Mouse (Mus musculus) layer of hippocampus, adult 2 months (tissue): ENCODE data around the gene Adra1b. TPM values are rescaled to one million over a fixed set of nuclear protein-coding genes. Genes with fewer than 3 reads are reported as not detected.

ENCODE experiments used
- DNase-seq, 2 experiments: peaks; one replicate each; pipeline ENCODE4 v3.0.0; 2022; ENCODE audit warnings: low spot score in 2 of 2
- H3K27ac ChIP-seq: fragments of 200-600 bp; 2 replicates; pipeline ENCODE4 v1.8.1; 2022
- H3K4me3 ChIP-seq: fragments of 200-600 bp; 2 replicates; pipeline ENCODE4 v1.8.1; 2022; ENCODE audit warnings: mild to moderate bottlenecking
- CTCF ChIP-seq: fragments of 200-600 bp; conservative IDR thresholded peaks from 2 replicates; pipeline ENCODE4 v1.8.1; 2022; ENCODE audit warnings: antibody characterized with exemption, mild to moderate bottlenecking, moderate library complexity
- long read RNA-seq, 2 experiments: library from polyadenylated mRNA; stranded (forward); transcript quantifications; one replicate each; pipeline ENCODE4 v2.0.0; 2021; ENCODE audit warnings: borderline mapping rate in 2 of 2
- total RNA-seq, 2 experiments: library from RNA; stranded (reverse); gene quantifications; 2 replicates each; pipeline ENCODE4 v1.2.3; 2021

Gene Adra1b
- 1 to 10 TPM; 3.3 to 3.8 TPM for total RNA-seq
- long read RNA-seq, experiment 1, partial matches to known transcripts = 0 of 1 reads
- long read RNA-seq, experiment 1, other reads (novel, unspliced or antisense) = 0 of 1 reads
- long read RNA-seq, experiment 2, partial matches to known transcripts = 0 of 3 reads
- long read RNA-seq, experiment 2, other reads (novel, unspliced or antisense) = 2 of 3 reads

DNA sequence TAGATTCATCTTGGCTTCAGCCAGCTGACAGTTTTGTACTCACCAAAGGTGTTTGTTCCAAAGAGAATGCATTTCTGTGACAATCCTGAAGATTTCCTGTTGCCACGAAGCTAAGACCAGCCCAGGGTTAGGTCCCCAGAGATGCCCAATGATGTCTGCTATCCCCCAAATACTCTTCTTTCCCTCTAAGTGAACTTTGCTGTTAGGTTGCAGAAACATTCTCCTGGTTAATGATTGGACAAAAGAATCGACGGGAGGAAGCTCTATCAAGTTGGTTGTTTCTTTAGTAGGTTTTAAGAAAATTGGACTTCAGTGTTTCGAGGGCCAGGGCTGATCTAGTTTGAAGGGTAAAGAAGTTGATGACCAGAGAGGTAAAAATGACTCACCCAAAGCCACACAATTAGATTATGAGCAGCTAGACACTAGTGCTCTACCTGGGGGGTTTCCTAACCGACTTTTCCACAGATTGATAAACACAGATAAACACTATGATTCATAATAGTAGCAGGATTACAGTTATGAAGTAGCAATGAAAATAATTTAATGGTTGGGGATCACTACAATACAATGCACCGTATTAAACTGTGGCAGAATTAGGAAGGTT is at the start of gene Adra1b:
TSS of gene Adra1b (minus strand) at position 160 of the 604 bp plus-strand sequence.
- TF ChIP-seq CTCF = no peak
- no peak within 1 kb of the TSS for H3K27ac ChIP-seq
- no peak for DNase-seq
- no peak within 1 kb of the TSS for H3K4me3 ChIP-seq

DNA sequence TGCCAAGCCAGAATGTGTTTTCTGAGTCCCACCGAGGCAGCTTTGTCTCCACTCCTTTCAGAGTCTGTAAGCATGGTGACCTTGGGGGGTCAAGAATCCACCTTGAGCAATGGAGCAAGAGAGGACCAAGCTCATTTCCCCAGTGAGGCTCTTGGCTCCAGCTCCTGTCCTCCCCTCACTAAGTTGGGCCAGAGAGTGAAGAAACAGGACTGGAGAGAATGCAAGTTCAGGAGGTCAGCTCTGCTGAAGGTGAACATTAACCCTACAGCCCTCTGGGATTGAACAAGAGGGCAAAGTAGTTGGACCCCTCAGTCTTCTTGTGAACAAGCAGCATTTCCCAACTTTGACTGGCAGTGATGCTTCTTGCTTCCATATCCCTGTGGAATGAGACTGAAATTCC is 49.3 kb upstream of the Adra1b start:
- no peak for TF ChIP-seq CTCF
- Histone ChIP-seq H3K4me3 (no peak overlapping the region), H3K27ac (no peak overlapping the region)
- no peak for DNase-seq

DNA sequence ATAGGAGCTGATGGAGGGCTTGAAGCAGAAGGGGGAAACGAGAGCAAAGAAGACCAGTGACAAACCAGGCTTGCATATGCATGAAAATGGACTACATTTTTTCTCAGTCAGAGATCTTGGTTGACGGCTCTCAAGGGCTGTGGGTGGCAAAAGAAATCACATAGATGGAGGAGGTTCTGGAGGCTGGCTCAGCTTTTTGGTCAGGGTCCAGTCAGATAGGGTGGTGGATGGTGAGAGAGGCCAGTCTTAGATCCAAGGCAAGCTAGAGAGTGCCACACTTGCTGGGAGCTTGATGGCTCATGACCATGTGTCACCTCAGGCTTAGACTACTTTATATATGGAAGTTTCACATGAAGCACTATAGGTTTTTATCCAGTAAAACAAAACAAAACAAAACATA is 42.8 kb upstream of the Adra1b start:
- H3K27ac ChIP-seq = no peak overlapping the region
- no peak for TF ChIP-seq CTCF
- H3K4me3 ChIP-seq = no peak overlapping the region
- no peak for DNase-seq

DNA sequence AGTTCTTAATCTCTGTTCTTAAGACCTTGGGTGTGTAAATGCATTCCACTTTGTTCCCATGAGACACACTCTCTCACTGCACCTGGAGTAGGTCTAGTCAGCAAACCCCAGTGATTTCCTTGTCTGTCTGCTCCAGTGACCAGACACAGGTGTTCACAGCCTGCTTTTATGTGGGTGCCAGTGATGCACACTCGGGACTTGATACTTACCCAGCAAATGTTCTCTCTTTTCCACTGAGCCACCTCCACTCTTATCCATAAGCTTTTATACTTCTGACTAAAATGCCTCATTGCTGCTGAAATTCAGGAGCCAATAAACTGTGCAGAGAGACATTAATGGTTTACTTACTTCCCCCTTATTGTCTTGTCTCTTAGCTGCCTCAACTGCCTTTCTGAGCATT is 42.2 kb upstream of the Adra1b start:
- DNase-seq = no peak
- Histone ChIP-seq H3K4me3 (no peak overlapping the region), H3K27ac (no peak overlapping the region)
- no peak for TF ChIP-seq CTCF

DNA sequence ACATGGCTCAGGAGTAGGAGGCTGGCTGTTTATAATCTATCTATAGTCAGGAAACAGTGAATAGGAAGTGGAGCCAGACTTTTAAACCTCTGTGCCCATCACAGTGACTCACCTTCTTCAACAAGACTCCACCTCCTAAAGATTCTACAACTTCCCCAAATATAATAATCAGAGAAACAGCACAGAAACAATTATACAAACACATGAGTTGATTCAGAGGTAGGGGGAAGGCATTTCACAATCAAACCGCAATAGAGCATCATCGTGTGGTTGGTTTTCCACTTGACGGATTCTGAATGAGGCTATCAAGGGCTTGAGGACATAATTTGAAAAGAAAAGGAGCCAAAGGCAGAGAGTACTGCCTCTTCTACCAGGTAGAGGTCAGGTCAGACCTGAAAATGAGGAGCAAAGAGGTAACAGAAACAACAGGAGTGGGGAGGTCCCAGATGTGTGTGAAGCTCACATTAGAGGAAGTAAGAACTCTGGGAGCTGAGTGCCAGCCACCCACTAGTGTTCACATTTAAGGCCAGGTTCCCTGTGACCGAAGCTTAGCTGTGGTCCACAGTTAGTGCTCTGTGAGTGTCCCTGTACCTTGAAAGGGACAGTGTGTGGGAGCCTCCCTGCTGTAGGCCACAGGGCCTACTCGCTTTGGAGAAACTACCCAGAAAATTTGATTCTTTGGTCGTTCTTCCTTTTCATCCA is 39.6 kb upstream of the Adra1b start:
- DNase-seq = no peak

DNA sequence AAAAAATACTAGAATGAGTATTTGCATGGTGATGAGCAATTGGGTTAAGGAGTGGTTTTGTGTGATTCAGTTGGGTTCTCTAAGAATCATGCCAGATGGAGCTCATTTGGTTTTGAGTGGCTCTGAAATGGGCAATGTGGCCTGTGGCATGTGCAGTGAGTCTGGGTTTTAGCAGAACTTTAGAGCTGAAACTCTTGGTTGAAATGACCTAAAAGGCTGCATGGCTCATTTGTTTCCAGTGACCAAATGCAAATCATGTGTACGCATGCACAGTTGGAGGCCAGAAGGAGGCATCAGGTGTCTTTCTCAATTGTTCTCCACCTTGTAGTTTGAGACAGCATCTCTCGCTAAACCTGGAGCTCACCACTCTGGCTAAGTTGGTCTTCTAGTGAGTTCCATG is 35.0 kb upstream of the Adra1b start:
- no peak for TF ChIP-seq CTCF
- H3K4me3 ChIP-seq = no peak overlapping the region
- DNase-seq = no peak
- H3K27ac ChIP-seq = no peak overlapping the region

More for the DNA sequence above, 39.6 kb upstream of the Adra1b start:
- H3K27ac ChIP-seq = no peak overlapping the region
- no peak overlapping the region for H3K4me3 ChIP-seq
- TF ChIP-seq CTCF = no peak

DNA sequence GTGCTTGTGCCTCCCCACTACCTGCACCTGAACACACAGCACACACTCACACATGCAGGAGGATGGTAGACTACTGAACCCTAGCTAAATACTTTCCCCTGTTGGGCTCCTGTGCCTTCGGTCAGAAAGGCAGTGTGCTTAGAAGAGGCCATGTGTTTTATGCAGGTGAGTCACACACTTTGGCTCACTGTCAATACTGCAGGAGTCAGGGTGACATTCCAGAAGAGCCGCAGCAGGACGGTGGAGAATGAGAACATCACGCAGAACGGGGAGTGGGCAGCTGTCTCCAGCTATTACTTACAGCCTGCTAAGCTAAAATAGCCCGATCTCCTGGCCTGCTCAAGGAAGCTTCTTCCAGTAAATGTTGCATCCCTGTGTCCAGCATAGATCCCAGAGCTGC is 32.5 kb upstream of the Adra1b start:
- no peak for DNase-seq
- H3K4me3 ChIP-seq = no peak overlapping the region
- TF ChIP-seq CTCF = no peak
- H3K27ac ChIP-seq = no peak overlapping the region

DNA sequence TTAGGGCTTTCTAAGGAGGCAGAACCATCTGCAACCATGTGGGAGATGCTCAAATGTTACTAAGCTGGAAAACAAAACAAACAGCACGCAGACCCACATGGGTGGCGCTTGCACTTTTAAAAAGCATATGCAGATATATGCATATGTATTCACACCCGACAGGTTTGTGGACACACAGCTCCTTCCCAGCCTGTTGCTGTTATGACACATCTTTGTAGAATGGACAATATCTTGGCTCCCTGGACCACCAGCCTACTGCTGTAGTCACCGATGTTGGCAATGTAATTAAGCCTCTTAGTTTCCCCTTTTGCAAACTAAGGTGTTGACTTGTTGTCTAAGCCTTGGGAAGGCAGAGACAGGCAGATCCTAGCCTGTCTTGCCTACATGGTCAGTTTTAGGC is 32.0 kb upstream of the Adra1b start:
- Histone ChIP-seq H3K4me3 (no peak overlapping the region), H3K27ac (no peak overlapping the region)
- TF ChIP-seq CTCF = no peak
- DNase-seq = no peak

DNA sequence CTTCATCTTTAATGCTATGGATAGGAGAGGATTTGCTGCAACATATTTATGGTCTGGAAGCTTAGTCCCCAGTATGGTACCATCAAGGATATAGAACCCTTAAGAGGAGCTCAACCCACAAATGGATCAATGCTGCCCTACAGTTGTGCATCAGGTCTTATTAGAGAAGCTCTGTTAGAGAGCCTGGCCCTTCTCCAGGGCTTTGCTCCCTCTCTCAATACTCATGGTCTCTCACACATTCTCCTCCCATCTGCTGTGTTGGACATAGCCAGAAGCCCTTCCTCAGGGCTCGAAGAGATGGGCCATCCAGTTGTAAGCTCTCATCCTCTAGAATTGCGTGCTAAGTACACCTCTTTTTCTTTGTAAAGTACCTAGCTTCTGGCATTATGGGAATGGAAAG is 29.2 kb upstream of the Adra1b start:
- DNase-seq = no peak
- H3K4me3 ChIP-seq = no peak overlapping the region

DNA sequence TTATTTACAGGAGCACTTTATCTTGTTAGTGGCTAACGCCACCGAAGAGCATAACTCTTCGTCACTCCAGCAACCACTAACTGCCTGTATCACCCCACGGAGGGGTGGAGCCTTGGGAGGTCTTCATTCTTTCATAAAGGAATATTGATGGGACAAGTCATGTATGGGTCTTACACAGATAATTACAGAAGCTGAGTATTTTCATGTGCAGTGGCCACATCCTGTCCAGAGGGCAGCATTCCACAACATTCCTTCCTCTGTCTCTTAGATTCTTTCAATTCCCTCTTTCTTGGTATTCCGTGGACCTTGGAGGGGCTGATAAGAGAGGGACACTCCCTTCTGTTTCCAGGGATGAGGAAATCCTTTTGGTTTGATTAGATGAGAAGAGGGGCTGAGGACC is 28.7 kb upstream of the Adra1b start:
- Histone ChIP-seq H3K4me3 (no peak overlapping the region), H3K27ac (no peak overlapping the region)
- no peak for TF ChIP-seq CTCF
- no peak for DNase-seq

More for the DNA sequence above, 29.2 kb upstream of the Adra1b start:
- TF ChIP-seq CTCF = no peak
- no peak overlapping the region for H3K27ac ChIP-seq

DNA sequence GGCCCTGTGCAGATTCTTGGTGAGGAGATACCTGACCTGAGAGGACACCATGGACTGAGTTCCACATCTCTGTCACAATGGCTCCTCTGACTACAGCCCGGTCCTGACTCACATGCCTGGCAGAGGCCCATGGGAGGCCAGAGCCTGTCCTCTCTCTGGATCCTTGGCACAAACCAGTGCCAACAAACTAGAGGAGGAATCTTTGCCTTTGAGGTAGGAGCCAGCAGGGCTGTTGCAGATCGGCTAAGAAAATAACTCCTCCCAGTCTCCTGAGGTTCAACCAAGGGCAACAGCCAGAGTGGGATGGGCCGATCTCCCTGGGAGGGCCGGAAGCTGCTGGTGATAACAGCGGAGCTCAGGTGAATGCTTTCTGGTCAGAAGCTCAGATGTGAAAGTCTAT is 28.2 kb upstream of the Adra1b start:
- DNase-seq = no peak
- no peak overlapping the region for H3K27ac ChIP-seq
- H3K4me3 ChIP-seq = no peak overlapping the region
- TF ChIP-seq CTCF = no peak

DNA sequence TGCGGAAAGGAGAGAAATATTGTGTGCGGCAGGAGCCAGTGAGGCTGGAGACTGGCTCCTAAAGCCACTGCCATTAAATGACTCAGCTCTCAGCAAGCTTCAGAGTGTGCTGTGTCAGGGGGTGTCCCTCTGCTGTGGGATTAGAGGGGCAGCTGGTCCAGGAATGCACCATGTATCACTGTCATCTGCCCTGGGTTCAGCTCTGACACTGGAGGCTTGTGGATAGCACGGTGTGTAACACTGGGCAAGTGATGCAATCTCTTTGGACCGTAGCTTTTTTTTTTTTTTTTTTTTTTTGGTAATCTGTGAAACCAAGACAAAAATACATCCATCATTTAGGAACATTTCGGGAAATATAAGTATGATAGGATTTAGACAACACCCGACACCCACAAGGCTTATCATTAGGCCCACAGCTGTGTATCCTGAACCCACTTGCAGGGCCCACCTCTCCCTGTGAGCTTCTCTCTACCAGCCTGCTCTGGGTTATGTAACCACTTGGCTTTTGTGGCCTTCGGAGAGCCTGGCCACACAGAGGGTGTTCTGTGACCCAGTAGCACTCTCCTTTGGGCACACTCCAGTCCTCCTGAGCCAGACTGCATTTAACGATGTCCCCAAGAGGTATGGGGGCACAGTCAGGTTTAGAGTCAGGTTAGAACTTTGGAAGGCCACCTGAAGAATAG is 26.3 kb upstream of the Adra1b start:
- DNase-seq = no peak
- H3K4me3 ChIP-seq = no peak overlapping the region
- no peak for TF ChIP-seq CTCF
- H3K27ac ChIP-seq = no peak overlapping the region

DNA sequence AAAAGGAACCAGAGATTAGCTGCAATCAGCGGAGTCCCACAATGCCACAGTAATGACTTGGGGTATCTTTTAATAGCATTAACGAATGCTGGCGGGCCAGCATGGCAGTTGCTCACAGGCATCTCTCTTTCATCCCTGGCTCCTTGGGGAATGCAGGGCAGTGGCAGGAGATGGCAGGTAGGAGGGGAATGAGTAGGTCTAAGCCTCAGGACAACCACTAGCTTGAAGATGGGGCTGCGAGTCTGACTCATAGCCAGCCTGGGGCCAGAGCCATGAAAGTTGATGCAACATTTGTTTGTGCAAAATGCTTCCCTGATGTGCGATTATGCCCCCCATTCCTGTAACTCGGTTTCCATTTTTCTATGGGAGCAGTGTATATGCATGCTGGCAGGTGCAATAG is 25.2 kb upstream of the Adra1b start:
- TF ChIP-seq CTCF = no peak
- no peak for DNase-seq
- H3K4me3 ChIP-seq = no peak overlapping the region
- H3K27ac ChIP-seq = no peak overlapping the region
